Mouse (Mus musculus): ENCODE measurements around the gene Ccnjl. TPM values are rescaled to one million over a fixed set of nuclear protein-coding genes. Genes with fewer than 3 reads are reported as not detected.

The Ccnjl gene
- polyA plus RNA-seq, 1 experiment: 0.14 TPM

DNA sequence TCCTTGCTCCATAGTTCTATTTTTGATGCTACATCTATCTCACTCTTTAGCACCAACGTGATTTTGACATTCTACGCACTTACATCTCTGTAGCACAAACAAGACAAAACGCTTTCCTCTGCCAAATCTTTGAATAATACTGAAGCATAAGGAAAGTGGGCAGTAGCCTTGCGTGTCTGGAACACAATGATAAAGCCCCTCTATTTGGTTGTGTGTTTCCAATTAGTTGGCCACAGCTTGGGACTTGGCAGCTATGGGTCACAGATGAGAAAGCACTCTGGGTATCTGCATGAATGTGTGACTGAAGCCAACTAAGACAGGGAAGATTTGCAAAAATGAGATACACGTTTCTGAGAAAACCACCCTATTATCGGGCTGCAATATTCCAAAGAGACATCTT lies 20.6 kb upstream of the Ccnjl start:
- Histone ChIP-seq H3K27me3 (ENCODE audit: control insufficient read depth, insufficient read depth, insufficient read length) (peaks cover 24% of the 10 kb centered on the region), H3K79me2 (ENCODE audit: control insufficient read depth, insufficient read depth) (no peaks in the 10 kb centered on the region), H3K4me2 (ENCODE audit: low read depth) (no peak overlapping the region), H3K36me3 (ENCODE audit: control insufficient read depth, insufficient read depth) (no peaks in the 10 kb centered on the region), H3K4me3 (no peak overlapping the region), H3ac (ENCODE audit: control insufficient read depth, insufficient read length) (no peak overlapping the region)
- TF ChIP-seq MYOD1 (IDR thresholded peaks at IDR 0.05; ENCODE audit: control insufficient read depth in 1 of 3, insufficient read length in 2 of 3, low read depth in 2 of 3): no peak
- TF ChIP-seq E2F4 (IDR thresholded peaks at IDR 0.05; ENCODE audit: insufficient read depth): no peak
- no peak for TF ChIP-seq POLR2AphosphoS2 (IDR thresholded peaks at IDR 0.05; ENCODE audit: insufficient read length, low read depth)
- TF ChIP-seq REST (IDR thresholded peaks at IDR 0.05; ENCODE audit: insufficient read depth, insufficient read length): no peak
- TF ChIP-seq TCF12 (IDR thresholded peaks at IDR 0.05; ENCODE audit: insufficient read depth, poor library complexity, severe bottlenecking): no peak
- TF ChIP-seq SRF (IDR thresholded peaks at IDR 0.05; ENCODE audit: control insufficient read depth, insufficient read length, low read depth): no peak
- no peak for TF ChIP-seq TCF3 (IDR thresholded peaks at IDR 0.05; ENCODE audit: insufficient read length, low read depth)
- no peak for TF ChIP-seq USF1 (IDR thresholded peaks at IDR 0.05; ENCODE audit: low read depth)
- TF ChIP-seq MYOG (IDR thresholded peaks at IDR 0.05; ENCODE audit: control insufficient read depth in 1 of 3, insufficient read depth in 1 of 3, insufficient read length in 2 of 3, low read depth in 2 of 3): no peak
- no peak for TF ChIP-seq MAX (IDR thresholded peaks at IDR 0.05; ENCODE audit: low read depth)
- TF ChIP-seq POLR2A (IDR thresholded peaks at IDR 0.05; ENCODE audit: insufficient read length, low read depth): no peak
- no peak for TF ChIP-seq CEBPB (IDR thresholded peaks at IDR 0.05; ENCODE audit: insufficient read depth, poor library complexity, severe bottlenecking)

DNA sequence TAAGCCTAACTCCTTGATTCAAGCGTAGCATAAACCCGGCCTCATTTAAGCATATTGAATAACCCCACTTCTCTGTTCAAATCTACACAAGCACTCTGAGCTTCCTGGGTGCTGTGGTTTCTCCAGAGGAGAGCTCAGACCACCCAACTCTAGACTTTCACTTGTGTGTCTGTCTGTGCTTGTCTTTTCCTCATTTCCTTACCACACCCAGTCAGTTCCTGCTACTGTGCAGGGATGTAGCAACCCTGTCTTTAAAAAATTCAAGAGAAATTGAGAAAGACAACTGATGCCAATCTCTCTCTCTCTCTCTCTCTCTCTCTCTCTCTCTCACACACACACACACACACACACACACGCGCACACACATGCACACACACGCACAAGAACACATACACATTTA lies 18.7 kb upstream of the Ccnjl start:
- Histone ChIP-seq H3K4me3 (no peak overlapping the region), H3K36me3 (ENCODE audit: control insufficient read depth, insufficient read depth) (no peaks in the 10 kb centered on the region), H3K27me3 (ENCODE audit: control insufficient read depth, insufficient read depth, insufficient read length) (peaks cover 24% of the 10 kb centered on the region), H3K4me2 (ENCODE audit: low read depth) (no peak overlapping the region), H3K79me2 (ENCODE audit: control insufficient read depth, insufficient read depth) (no peaks in the 10 kb centered on the region), H3ac (ENCODE audit: control insufficient read depth, insufficient read length) (no peak overlapping the region)
- TF ChIP-seq E2F4 (IDR thresholded peaks at IDR 0.05; ENCODE audit: insufficient read depth): no peak
- TF ChIP-seq USF1 (IDR thresholded peaks at IDR 0.05; ENCODE audit: low read depth): no peak
- TF ChIP-seq MYOD1 (IDR thresholded peaks at IDR 0.05; ENCODE audit: control insufficient read depth in 1 of 3, insufficient read length in 2 of 3, low read depth in 2 of 3): no peak
- TF ChIP-seq TCF3 (IDR thresholded peaks at IDR 0.05; ENCODE audit: insufficient read length, low read depth): no peak
- no peak for TF ChIP-seq POLR2A (IDR thresholded peaks at IDR 0.05; ENCODE audit: insufficient read length, low read depth)
- no peak for TF ChIP-seq MAX (IDR thresholded peaks at IDR 0.05; ENCODE audit: low read depth)
- TF ChIP-seq TCF12 (IDR thresholded peaks at IDR 0.05; ENCODE audit: insufficient read depth, poor library complexity, severe bottlenecking): no peak
- TF ChIP-seq SRF (IDR thresholded peaks at IDR 0.05; ENCODE audit: control insufficient read depth, insufficient read length, low read depth): no peak
- no peak for TF ChIP-seq POLR2AphosphoS2 (IDR thresholded peaks at IDR 0.05; ENCODE audit: insufficient read length, low read depth)
- TF ChIP-seq CEBPB (IDR thresholded peaks at IDR 0.05; ENCODE audit: insufficient read depth, poor library complexity, severe bottlenecking): no peak
- TF ChIP-seq REST (IDR thresholded peaks at IDR 0.05; ENCODE audit: insufficient read depth, insufficient read length): no peak

DNA sequence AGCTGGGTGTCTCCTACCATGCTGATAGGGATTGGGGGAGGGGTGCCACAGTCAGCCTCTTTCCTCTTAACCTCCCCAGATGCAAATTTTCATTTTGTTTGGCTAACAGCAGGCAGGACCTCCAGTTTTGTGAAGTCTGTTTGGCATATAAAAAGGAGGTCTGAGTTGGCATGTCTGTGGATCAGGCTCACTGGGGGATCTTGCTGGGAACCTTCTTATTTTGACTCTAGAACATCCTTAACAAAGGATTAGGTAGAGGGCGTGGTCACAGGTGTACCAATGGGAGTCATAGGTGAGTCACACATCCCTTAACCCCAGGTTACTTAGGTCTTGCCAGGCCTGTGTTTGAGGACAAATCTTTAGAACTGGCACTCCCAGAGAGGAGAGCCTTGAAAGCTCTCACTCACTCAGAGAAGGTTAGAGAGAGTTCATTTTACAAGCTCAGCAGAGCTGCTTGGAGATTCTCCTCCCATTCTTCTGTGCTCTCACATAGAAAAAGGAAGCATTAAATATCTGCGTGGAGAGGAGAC lies 15.9 kb upstream of the Ccnjl start:
- Histone ChIP-seq H3K79me2 (ENCODE audit: control insufficient read depth, insufficient read depth) (no peaks in the 10 kb centered on the region), H3ac (ENCODE audit: control insufficient read depth, insufficient read length) (no peak overlapping the region), H3K27me3 (ENCODE audit: control insufficient read depth, insufficient read depth, insufficient read length) (peaks cover 13% of the 10 kb centered on the region), H3K36me3 (ENCODE audit: control insufficient read depth, insufficient read depth) (no peaks in the 10 kb centered on the region), H3K4me3 (no peak overlapping the region), H3K4me2 (ENCODE audit: low read depth) (no peak overlapping the region)
- TF ChIP-seq USF1 (IDR thresholded peaks at IDR 0.05; ENCODE audit: low read depth) (no peak), TCF3 (IDR thresholded peaks at IDR 0.05; ENCODE audit: insufficient read length, low read depth) (no peak), CEBPB (IDR thresholded peaks at IDR 0.05; ENCODE audit: insufficient read depth, poor library complexity, severe bottlenecking) (no peak), MYOD1 (IDR thresholded peaks at IDR 0.05; ENCODE audit: control insufficient read depth in 1 of 3, insufficient read length in 2 of 3, low read depth in 2 of 3) (no peak), TCF12 (IDR thresholded peaks at IDR 0.05; ENCODE audit: insufficient read depth, poor library complexity, severe bottlenecking) (no peak), SRF (IDR thresholded peaks at IDR 0.05; ENCODE audit: control insufficient read depth, insufficient read length, low read depth) (no peak), POLR2AphosphoS2 (IDR thresholded peaks at IDR 0.05; ENCODE audit: insufficient read length, low read depth) (no peak), MYOG (IDR thresholded peaks at IDR 0.05; ENCODE audit: control insufficient read depth in 1 of 3, insufficient read depth in 1 of 3, insufficient read length in 2 of 3, low read depth in 2 of 3) (no peak), MAX (IDR thresholded peaks at IDR 0.05; ENCODE audit: low read depth) (no peak), REST (IDR thresholded peaks at IDR 0.05; ENCODE audit: insufficient read depth, insufficient read length) (no peak), E2F4 (IDR thresholded peaks at IDR 0.05; ENCODE audit: insufficient read depth) (no peak), POLR2A (IDR thresholded peaks at IDR 0.05; ENCODE audit: insufficient read length, low read depth) (no peak)

DNA sequence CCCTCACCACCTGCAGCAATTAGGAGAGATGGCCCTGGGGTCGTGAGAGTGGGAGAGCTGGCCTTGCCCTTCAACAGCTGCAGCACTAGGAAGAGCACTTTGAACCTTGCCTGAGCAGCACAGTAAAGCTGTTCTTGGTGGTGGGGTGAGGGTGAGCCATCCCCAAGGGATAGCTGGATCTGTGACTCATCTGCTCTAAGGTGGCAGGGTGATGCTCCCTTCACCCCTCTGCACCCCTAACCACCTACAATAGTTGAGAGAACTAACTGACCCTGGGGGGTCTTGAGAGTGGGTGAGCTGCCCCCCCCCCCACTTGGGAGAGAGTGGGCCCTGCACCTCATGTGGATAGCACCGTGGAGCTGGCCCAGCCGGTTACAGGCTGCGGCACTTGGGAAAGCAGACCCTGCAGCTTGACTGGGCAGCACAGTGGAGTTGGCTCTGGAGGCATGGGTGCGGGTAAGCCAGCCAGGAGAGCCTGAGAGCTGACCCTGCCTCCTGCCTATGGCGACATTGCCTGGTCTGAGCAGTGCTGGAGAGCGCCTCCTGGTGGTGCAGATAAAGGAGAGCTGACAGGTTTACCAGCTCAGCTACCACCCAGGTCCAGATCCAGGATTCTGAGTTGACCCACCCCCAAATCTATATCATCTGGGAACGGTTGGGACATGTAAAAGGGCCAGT lies 12.1 kb upstream of the Ccnjl start:
- no peaks in the 10 kb centered on the region for H3K79me2 ChIP-seq (ENCODE audit: control insufficient read depth, insufficient read depth)
- no peak overlapping the region for H3K4me3 ChIP-seq
- TF ChIP-seq MYOG (IDR thresholded peaks at IDR 0.05; ENCODE audit: control insufficient read depth in 1 of 3, insufficient read depth in 1 of 3, insufficient read length in 2 of 3, low read depth in 2 of 3): no peak
- TF ChIP-seq TCF3 (IDR thresholded peaks at IDR 0.05; ENCODE audit: insufficient read length, low read depth): no peak
- no peak for TF ChIP-seq SRF (IDR thresholded peaks at IDR 0.05; ENCODE audit: control insufficient read depth, insufficient read length, low read depth)
- no peak for TF ChIP-seq MYOD1 (IDR thresholded peaks at IDR 0.05; ENCODE audit: control insufficient read depth in 1 of 3, insufficient read length in 2 of 3, low read depth in 2 of 3)
- no peak for TF ChIP-seq TCF12 (IDR thresholded peaks at IDR 0.05; ENCODE audit: insufficient read depth, poor library complexity, severe bottlenecking)
- TF ChIP-seq CEBPB (IDR thresholded peaks at IDR 0.05; ENCODE audit: insufficient read depth, poor library complexity, severe bottlenecking): no peak
- no peak for TF ChIP-seq USF1 (IDR thresholded peaks at IDR 0.05; ENCODE audit: low read depth)
- no peak for TF ChIP-seq MAX (IDR thresholded peaks at IDR 0.05; ENCODE audit: low read depth)
- no peak overlapping the region for H3K4me2 ChIP-seq (ENCODE audit: low read depth)
- H3ac ChIP-seq (ENCODE audit: control insufficient read depth, insufficient read length): no peak overlapping the region
- H3K36me3 ChIP-seq (ENCODE audit: control insufficient read depth, insufficient read depth): no peaks in the 10 kb centered on the region
- H3K27me3 ChIP-seq (ENCODE audit: control insufficient read depth, insufficient read depth, insufficient read length): peaks cover 14% of the 10 kb centered on the region

Data from myocyte (in vitro differentiated cells).